Mouse (Mus musculus): Measurements from ENCODE around the gene Ttc25.

DNA sequence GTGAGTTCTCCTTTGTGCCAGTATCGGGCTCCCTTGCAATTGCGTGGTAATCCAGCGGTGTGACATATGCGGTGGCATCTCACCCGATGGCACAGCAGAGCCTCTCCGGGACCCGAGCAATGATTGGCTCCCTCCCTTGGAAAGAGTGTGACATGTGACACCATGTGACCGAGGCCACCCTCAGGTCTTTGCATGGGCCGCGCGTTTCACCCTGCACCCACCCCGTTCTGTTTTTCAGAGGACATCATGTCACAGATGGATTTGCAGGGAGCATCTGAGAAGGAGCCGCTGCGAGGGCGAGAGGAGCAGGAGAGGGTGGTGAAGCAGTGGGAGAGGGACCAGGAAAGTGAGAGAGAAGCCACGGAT, 25.8 kb downstream of the Ttc25 start:
- TF ChIP-seq CHD2 (IDR thresholded peaks at IDR 0.05; ENCODE audit: low read depth, low read length) (no peak), ZNF384 (IDR thresholded peaks at IDR 0.05; ENCODE audit: low read depth, low read length) (no peak), HCFC1 (IDR thresholded peaks at IDR 0.05; ENCODE audit: borderline replicate concordance, insufficient read depth, low read length) (no peak)

Measured in ES-E14 (cell line).